Mouse (Mus musculus): ENCODE measurements around the gene Timm13. TPM values are rescaled to one million over a fixed set of nuclear protein-coding genes. Genes with fewer than 3 reads are reported as not detected.
A peak's percentile ranks its signal among the peaks of the same experiment; 100 is the strongest.

Gene Timm13
- polyA plus RNA-seq, 1 experiment, result 174 TPM

DNA sequence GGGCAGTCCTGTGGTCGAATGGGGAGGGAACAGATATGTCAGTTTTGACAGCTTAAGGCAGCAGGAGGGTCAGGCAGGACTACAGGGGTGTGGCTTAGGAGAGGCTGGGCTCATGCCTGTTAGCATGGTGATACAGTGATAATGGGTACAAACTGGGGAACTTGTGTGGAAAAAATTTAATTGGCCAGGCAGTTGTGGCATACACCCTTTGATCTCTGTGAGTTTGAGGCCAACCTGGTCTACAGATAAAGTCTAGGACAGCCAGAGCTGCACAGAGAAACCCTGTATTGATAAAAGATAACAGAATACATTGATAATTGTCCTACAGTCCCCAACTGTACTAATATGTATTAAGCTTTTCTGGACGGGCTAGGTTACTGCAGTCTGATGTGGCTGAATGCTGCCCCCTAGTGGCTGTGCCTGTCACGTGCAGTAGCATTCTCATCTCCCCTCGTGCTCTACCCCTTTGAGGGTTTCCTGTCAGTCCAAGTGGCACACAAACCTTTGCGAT, 20.6 kb downstream of the Timm13 start:
- DNase-seq (ENCODE audit: low read depth), result peak; percentile 62
- TF ChIP-seq CTCF (IDR thresholded peaks at IDR 0.05; ENCODE audit: borderline replicate concordance, extremely low read depth, insufficient read depth, insufficient read length), result peak; percentile 84
- TF ChIP-seq POLR2A (IDR thresholded peaks at IDR 0.05; ENCODE audit: borderline replicate concordance, extremely low read depth, insufficient read depth, insufficient read length, poor library complexity, severe bottlenecking), result no peak

DNA sequence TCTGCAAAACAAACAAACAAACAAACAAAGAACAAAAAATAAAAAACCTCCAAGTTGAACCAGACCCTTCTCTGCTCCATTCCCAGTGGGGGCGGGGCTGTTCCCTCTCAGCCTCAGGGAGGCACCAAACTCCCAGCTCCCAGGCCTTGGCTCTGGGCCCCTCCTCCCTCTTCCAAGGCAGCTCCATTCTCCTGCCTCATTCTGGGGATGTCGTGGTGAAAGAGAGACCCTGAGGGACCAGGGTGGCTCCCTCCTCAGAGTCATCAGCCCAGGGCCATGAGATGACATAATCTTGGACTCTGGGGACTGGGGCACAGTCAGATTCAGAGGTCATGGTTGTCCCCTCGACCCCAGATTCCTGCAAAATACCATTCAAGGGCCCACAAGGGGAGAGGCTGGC, 24.2 kb downstream of the Timm13 start:
- no peak for DNase-seq (ENCODE audit: low read depth)
- no peak for TF ChIP-seq POLR2A (IDR thresholded peaks at IDR 0.05; ENCODE audit: borderline replicate concordance, extremely low read depth, insufficient read depth, insufficient read length, poor library complexity, severe bottlenecking)
- no peak for TF ChIP-seq CTCF (IDR thresholded peaks at IDR 0.05; ENCODE audit: borderline replicate concordance, extremely low read depth, insufficient read depth, insufficient read length)

DNA sequence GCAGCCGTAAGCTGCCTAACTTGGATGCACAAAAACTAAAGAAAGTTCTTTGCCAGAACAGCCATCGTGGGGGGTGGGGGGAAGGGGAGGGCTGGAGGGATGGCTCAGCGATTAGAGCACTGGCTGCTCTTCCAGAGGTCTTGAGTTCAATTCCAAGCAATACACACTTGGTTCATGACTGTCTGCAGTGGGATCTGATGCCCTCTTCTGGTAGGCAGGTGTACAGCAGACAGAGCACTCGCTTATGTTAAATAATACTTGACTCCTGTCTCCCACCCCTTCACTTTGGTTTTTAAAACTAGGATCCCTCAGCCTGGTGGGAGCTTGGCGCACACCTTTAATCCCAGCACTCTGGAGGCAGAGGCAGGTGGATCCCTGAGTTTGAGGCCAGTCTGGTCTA, 24.7 kb downstream of the Timm13 start:
- TF ChIP-seq CTCF (IDR thresholded peaks at IDR 0.05; ENCODE audit: borderline replicate concordance, extremely low read depth, insufficient read depth, insufficient read length), result peak; percentile 72; the same call in 1 of the 2 replicates
- TF ChIP-seq POLR2A (IDR thresholded peaks at IDR 0.05; ENCODE audit: borderline replicate concordance, extremely low read depth, insufficient read depth, insufficient read length, poor library complexity, severe bottlenecking), result no peak
- peak; percentile 70 for DNase-seq (ENCODE audit: low read depth)

DNA sequence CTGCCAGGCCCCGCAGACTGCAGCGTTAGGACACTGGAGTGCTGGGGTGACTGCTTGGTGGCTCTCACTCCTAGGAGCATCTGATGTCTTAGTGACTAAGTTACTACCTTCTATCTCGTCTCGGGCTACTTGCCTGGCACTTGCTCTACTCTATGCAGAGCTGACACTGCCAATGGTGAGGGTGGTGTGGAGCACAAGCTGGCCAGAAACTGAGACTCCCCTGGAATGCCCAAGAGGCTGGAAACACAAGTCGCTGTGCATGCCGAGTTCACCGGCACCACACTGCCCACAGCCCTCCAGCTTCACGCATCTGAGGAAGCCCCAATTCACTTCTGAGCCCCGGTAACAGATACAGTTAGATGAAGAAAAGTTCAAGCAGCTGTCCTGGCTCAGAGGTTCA, 26.7 kb downstream of the Timm13 start:
- TF ChIP-seq CTCF (IDR thresholded peaks at IDR 0.05; ENCODE audit: borderline replicate concordance, extremely low read depth, insufficient read depth, insufficient read length) (no peak), POLR2A (IDR thresholded peaks at IDR 0.05; ENCODE audit: borderline replicate concordance, extremely low read depth, insufficient read depth, insufficient read length, poor library complexity, severe bottlenecking) (no peak)
- DNase-seq (ENCODE audit: low read depth), result no peak

DNA sequence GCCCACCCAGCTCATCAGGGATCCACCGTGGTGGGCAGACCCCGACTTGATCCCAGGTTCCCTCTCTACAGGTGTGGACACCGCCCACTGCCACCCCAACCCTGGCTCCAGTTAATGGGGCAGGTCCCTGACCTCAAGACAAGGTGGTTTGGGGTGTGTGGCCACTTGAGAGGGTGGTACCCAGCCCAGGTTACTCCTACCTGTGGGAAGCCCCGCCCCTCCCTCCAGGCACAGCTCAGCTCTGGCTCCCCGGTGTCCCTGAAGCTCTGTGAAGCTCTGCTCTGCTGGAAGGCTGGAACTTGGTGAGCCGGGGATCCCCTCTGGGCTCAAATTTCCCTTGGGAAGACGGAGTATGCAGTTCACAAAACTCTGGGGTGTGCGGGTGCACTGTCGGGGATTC, 29.2 kb downstream of the Timm13 start, which contains the start of gene Tmprss9:
Tmprss9 (plus strand) TSS at position 268 of the 400 bp plus-strand sequence.
- TF ChIP-seq POLR2A (IDR thresholded peaks at IDR 0.05; ENCODE audit: borderline replicate concordance, extremely low read depth, insufficient read depth, insufficient read length, poor library complexity, severe bottlenecking) (no peak), CTCF (IDR thresholded peaks at IDR 0.05; ENCODE audit: borderline replicate concordance, extremely low read depth, insufficient read depth, insufficient read length) (no peak)
- DNase-seq (ENCODE audit: low read depth), result no peak

DNA sequence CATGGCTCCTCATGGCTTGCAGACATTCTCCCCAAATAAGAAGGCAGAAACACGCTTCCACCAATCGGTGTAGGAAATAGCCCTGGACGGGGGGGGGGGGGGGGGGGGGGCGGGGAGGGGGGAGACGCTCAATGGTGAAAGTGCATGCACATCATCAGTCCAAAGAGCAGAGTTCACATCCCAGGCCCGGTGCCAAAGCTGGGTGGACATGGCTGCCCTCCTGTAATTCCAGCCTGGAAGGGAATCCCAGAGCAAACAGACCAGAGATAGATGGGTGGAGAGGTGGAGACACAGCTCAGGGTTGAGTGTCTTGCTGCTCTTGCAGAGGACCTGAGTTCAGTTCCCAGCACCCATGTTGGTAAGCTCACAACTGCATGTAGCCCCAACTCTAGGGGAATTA, 29.8 kb downstream of the Timm13 start:
- no peak for DNase-seq (ENCODE audit: low read depth)
- TF ChIP-seq CTCF (IDR thresholded peaks at IDR 0.05; ENCODE audit: borderline replicate concordance, extremely low read depth, insufficient read depth, insufficient read length), result no peak
- no peak for TF ChIP-seq POLR2A (IDR thresholded peaks at IDR 0.05; ENCODE audit: borderline replicate concordance, extremely low read depth, insufficient read depth, insufficient read length, poor library complexity, severe bottlenecking)

DNA sequence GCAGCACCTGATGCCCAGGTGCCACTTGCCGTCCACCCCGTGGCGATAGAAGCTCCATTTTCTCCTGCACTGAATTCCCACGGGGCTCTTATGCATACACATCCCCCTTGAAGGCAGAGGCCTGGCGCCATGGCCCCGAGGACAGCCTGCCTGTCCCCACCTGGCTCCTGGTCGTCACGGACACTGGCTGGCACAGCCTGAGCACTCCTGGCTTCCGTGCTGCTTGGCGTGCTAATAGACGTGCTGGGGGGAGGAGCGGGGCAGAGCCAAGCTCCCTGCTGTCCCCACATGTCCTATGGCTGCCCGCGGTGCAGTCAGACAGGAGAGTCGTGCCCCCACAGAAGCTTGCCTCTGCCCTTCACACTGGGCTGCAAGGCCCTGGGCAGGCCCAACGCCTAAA, 36.3 kb downstream of the Timm13 start:
- no peak for TF ChIP-seq CTCF (IDR thresholded peaks at IDR 0.05; ENCODE audit: borderline replicate concordance, extremely low read depth, insufficient read depth, insufficient read length)
- TF ChIP-seq POLR2A (IDR thresholded peaks at IDR 0.05; ENCODE audit: borderline replicate concordance, extremely low read depth, insufficient read depth, insufficient read length, poor library complexity, severe bottlenecking), result no peak
- no peak for DNase-seq (ENCODE audit: low read depth)

DNA sequence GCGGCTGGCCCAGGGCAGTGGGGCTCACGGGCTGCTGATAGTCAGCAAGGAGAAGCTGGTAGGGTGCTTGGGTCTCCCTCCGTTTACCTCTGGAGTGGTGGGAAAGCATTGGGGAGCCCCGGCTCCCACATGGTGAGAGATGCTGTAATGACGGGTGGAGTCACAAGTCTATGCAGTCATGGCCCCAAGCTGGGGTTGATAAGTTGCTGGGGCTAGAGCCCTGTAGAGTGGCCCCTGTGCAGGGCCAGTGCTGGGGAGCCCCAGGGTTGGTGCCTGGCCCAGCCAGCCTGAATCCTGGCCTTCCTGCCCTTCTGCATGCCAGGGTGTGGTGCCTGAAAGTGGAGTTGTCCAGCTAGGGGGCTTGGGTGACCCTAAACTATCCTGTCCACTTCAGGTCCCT, 38.5 kb downstream of the Timm13 start:
- no peak for DNase-seq (ENCODE audit: low read depth)
- no peak for TF ChIP-seq CTCF (IDR thresholded peaks at IDR 0.05; ENCODE audit: borderline replicate concordance, extremely low read depth, insufficient read depth, insufficient read length)
- TF ChIP-seq POLR2A (IDR thresholded peaks at IDR 0.05; ENCODE audit: borderline replicate concordance, extremely low read depth, insufficient read depth, insufficient read length, poor library complexity, severe bottlenecking), result no peak

DNA sequence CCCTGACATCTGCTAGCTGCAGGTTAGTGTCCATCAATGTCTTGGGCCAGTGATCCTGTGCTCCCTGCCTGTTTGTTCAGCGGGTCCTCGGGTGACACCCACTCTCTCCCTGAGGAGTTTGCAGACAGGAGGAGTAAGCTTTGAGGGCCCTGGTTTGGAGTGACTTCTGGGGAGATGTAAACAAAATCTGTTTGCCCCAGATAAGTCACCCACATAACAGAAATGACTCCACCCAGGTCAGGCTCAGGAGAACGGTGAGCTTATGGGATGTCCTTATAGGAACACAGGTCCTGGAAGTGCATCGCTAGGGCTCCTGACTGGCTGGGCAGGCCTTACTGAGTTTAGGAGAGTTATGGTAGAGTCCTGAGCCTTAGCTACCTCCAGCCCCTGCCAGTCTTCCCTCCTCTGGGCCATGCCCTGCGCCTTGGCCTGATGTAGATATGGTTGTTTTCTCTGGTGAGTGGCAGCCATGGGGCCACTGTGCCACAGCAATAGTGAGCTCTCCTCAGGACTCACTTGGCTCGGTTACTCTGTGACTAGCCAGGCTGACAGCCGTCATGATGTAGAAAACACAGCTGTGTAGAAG, 42.3 kb downstream of the Timm13 start:
- no peak for DNase-seq (ENCODE audit: low read depth)
- TF ChIP-seq CTCF (IDR thresholded peaks at IDR 0.05; ENCODE audit: borderline replicate concordance, extremely low read depth, insufficient read depth, insufficient read length) (no peak), POLR2A (IDR thresholded peaks at IDR 0.05; ENCODE audit: borderline replicate concordance, extremely low read depth, insufficient read depth, insufficient read length, poor library complexity, severe bottlenecking) (no peak)

DNA sequence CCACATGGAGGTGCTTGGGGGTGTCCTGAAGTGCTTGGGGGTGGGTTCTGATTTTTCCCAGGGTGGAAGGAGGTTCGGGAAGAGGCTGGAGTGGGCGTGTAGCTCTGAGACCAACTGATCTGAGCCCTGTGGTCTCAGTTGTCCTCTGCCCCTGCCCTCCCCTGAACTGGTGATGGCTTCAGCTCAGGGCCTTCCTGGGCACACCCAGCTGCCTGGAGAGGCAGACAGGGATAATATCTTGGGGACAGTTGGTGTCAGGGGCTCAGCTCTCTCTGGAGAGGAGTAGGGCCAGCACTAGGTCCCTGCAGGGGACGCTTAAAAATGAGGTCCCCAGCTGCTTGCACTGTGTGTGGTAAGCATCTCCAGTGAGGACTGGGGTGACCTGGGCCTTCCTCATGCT, 42.9 kb downstream of the Timm13 start:
- DNase-seq (ENCODE audit: low read depth), result no peak
- TF ChIP-seq POLR2A (IDR thresholded peaks at IDR 0.05; ENCODE audit: borderline replicate concordance, extremely low read depth, insufficient read depth, insufficient read length, poor library complexity, severe bottlenecking) (no peak), CTCF (IDR thresholded peaks at IDR 0.05; ENCODE audit: borderline replicate concordance, extremely low read depth, insufficient read depth, insufficient read length) (no peak)

DNA sequence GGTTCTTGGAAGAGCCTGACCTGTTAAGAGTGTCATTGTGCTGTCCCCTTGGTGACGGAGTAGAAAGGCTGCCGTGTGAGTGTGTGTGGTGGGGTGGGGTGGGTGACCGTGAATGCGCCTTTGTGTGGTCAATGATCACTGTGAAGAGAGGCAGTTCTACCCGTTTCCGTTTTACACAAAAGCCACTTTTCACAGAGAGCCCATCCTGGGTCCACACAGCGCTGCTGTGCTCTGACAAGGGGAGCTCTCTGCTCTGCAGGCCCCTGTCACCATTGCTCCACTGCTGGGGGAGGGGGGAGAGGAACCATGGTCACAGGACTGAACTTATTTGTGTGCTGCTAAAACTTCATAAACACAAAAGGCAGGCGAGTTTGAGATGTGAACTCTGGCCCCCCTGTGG, 43.4 kb downstream of the Timm13 start:
- TF ChIP-seq CTCF (IDR thresholded peaks at IDR 0.05; ENCODE audit: borderline replicate concordance, extremely low read depth, insufficient read depth, insufficient read length) (no peak), POLR2A (IDR thresholded peaks at IDR 0.05; ENCODE audit: borderline replicate concordance, extremely low read depth, insufficient read depth, insufficient read length, poor library complexity, severe bottlenecking) (no peak)
- peak; percentile 35 for DNase-seq (ENCODE audit: low read depth)

DNA sequence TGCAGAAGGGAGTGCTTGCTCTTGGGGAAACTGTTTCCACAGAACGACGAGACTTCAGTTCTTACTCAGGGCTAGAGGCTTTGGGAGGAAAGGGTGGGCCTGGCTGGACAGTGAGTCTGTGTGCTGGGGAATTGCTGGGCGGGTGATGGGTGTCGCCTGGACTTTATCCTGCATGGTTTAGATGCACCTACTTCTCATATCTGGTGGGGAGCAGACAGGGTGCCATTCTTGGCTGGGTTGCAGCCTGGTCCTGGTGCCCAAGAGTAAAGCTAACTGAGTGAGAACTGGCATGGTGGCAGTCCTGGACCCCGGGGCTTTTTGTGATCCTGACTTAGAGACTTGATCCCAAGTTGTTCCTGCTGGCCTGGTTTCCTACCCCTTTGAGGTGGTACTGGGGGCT, 43.9 kb downstream of the Timm13 start:
- DNase-seq (ENCODE audit: low read depth), result no peak
- TF ChIP-seq POLR2A (IDR thresholded peaks at IDR 0.05; ENCODE audit: borderline replicate concordance, extremely low read depth, insufficient read depth, insufficient read length, poor library complexity, severe bottlenecking) (no peak), CTCF (IDR thresholded peaks at IDR 0.05; ENCODE audit: borderline replicate concordance, extremely low read depth, insufficient read depth, insufficient read length) (no peak)
